Mouse (Mus musculus) heart, embryonic 13.5 days (tissue): ENCODE results near the gene Gm49354. TPM values are rescaled to one million over a fixed set of nuclear protein-coding genes. Genes with fewer than 3 reads are reported as not detected.
A peak's percentile ranks its signal among the peaks of the same experiment; 100 is the strongest.

Source experiments
- ATAC-seq: fragments of 200-750 bp; cut with Nextera tagmentation; 2 replicates; pipeline ENCODE4 v1.8.0; 2017; ENCODE audit warnings: moderate TSS enrichment; ENCODE audit not compliant: insufficient number of reproducible peaks, low FRiP score, low TSS enrichment; ENCODE audit errors: extremely low read depth
- H3K27ac ChIP-seq: fragments of 300-500 bp; sonication (generic); replicated peaks from 2 replicates; pipeline ENCODE4 v1.5.1; 2015; ENCODE audit warnings: moderate library complexity, mild to moderate bottlenecking, inconsistent platforms
- H3K27me3 ChIP-seq: fragments of 300-500 bp; sonication (generic); replicated peaks from 2 replicates; pipeline ENCODE4 v1.6.1; 2015; ENCODE audit warnings: mild to moderate bottlenecking, inconsistent platforms
- H3K36me3 ChIP-seq: fragments of 300-500 bp; sonication (generic); 2 replicates; pipeline ENCODE4 v1.6.1; 2015; ENCODE audit warnings: mild to moderate bottlenecking, inconsistent platforms
- H3K4me1 ChIP-seq: fragments of 300-500 bp; sonication (generic); 2 replicates; pipeline ENCODE4 v1.6.1; 2015; ENCODE audit warnings: inconsistent platforms
- H3K4me2 ChIP-seq: fragments of 300-500 bp; sonication (generic); 2 replicates; pipeline ENCODE4 v1.6.1; 2015; ENCODE audit warnings: inconsistent platforms, mild to moderate bottlenecking, moderate library complexity
- H3K4me3 ChIP-seq: fragments of 300-500 bp; sonication (generic); 2 replicates; pipeline ENCODE4 v1.5.1; 2015; ENCODE audit warnings: moderate library complexity, mild to moderate bottlenecking, inconsistent platforms
- H3K9ac ChIP-seq: fragments of 300-500 bp; sonication (generic); 2 replicates; pipeline ENCODE4 v1.6.1; 2015; ENCODE audit warnings: inconsistent platforms, mild to moderate bottlenecking, moderate library complexity
- H3K9me3 ChIP-seq: fragments of 300-500 bp; sonication (generic); 2 replicates; pipeline ENCODE4 v1.6.1; 2016; ENCODE audit warnings: inconsistent platforms
- WGBS: fragments of 180-500 bp; shearing (Covaris S2); methylation state at CpG from one replicate; pipeline ENCODE4 v1.1.7; 2015; ENCODE audit warnings: mixed read lengths; 5-methylcytosine and 5-hydroxymethylcytosine counted together
- polyA plus RNA-seq: library from polyadenylated mRNA; unstranded; fragments of >200 nt; fragmentation: Nextera tagmentation; extraction: Ambion mirVana; gene quantifications from 2 replicates; pipeline ENCODE4 v1.2.1, GENCODE M21; 2015

Gene Gm49354
- not detected in 2 replicates for polyA plus RNA-seq

DNA sequence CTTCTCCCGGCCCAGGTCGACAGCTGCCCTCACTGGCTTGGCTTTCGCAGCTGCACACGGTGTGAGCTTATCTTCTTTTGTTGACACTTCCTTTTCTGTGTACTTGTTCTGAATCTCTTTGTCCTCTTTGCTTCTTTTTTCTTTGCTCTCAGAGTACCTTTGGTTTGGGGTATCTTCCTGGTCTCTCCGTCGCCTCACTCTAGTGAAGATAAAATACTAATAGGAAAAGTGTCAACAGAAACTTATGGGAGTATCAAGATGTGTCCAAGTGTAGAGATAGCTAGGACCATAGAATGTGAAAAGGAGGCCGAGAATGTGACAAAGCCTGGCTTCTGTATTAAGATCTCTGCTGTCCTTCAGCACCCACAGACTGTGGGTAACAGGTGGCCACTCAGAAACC is at the start of gene Gm49354:
Gene Gm49354, minus strand, starts transcription at position 101 of the 400 bp plus-strand sequence.
- Histone ChIP-seq H3K4me1 (no peaks in the 10 kb centered on the region), H3K36me3 (peaks cover 99% of the 10 kb centered on the region), H3K4me3 (no peak within 1 kb of the TSS), H3K27me3 (no peaks in the 10 kb centered on the region), H3K4me2 (no peak within 1 kb of the TSS), H3K9me3 (no peaks in the 10 kb centered on the region), H3K27ac (no peak within 1 kb of the TSS), H3K9ac (no peak within 1 kb of the TSS)
- 73% methylated on average over 7 of the region's 7 CpGs for WGBS
- no peak for ATAC-seq

DNA sequence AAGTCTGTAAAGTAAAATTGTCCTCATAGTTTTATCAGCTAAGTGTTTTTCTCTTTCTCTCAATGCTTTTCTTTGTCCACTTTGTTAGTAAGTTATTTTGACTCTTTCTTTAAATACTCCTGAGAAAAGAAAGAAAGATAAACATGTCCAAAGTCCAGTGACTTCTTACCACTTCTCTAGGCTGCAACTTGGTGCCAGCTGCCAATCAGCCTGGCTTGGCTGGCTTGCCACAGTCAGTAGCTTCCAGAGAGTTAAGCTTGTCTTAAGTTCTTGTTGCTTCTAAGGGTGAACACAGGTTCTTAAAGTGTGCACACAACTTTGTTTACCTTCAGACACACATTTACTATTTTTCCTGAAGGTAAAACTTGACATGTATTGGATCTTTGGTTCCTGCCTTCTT is 43.9 kb upstream of the Gm49354 start:
- no peak for ATAC-seq
- peaks cover 6% of the 10 kb centered on the region for H3K36me3 ChIP-seq
- H3K4me2 ChIP-seq = no peak overlapping the region
- H3K9ac ChIP-seq = no peak overlapping the region
- no peak overlapping the region for H3K4me3 ChIP-seq
- H3K27ac ChIP-seq = no peak overlapping the region
- H3K4me1 ChIP-seq = peaks cover 14% of the 10 kb centered on the region
- H3K27me3 ChIP-seq = no peaks in the 10 kb centered on the region
- H3K9me3 ChIP-seq = no peaks in the 10 kb centered on the region

DNA sequence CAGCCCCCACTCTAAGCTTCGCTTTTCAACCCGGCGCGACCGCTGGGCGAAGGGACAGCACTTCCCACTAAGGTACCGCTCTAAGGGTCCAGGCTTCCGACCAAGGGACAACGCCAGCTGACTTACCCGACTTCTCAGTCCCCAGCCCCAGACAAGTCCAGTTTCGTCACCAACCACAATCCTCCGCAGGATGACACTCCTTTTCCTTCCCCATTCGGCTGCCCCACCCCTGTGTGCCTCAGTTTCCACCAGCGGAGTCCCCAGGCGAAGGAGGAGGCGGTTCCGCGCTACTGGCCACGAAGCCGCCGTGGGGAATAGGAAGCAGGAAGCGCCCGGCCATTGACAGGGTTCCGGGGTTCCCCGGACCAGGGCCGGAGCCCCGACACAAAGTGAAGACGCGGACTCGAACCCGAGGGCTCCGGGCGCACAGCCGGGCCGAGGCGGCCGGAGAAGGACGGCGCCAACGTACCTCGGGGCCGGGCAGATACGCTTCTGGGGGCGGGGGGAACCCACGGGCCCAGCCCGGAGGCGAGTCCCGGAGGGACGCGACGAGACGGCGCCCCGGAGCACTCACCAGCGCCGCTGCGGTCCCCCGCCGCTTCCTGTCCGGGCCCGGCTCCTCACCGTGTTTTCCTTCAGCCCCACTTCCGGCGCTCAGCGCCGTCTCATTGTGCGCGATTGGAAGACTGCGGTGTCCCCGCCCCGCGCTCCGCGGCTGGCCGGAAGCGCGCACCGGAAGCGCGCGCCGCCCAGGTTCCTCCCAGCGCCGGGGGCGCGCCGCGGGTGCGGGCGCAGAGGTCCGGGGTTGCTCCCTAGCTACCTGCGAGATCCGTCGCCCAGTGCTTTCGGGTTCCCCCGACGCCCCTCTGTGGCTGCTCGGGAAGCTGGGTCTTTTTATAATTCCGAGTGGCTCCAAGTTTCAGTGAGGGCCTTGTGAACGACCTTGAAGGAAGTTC is 40.7 kb upstream of the Gm49354 start, which contains the start of gene Tut7:
Gene Tut7, minus strand, starts transcription at position 641 of the 956 bp plus-strand sequence.
- peaks cover 46% of the 10 kb centered on the region for H3K4me1 ChIP-seq

DNA sequence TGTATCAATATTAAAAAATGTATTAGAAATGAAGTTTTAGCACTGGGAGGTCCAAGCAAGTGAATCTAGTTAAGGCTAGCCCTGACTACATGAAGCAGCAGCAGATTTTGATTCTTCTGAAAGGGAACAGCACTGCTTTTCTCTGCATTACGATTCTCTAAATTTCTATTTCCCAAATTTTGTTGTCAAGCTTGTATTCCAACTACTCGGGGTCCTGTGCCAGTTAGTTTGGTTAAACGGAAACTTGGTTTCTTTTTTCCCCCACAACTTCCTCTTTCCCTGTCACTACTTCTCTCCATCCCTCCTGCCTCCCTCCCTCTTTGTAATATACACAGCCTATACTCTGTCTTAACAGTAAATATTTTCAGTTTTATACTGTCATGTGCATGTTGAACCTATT is 38.8 kb upstream of the Gm49354 start:
- Histone ChIP-seq H3K27me3 (no peaks in the 10 kb centered on the region), H3K4me1 (peaks cover 50% of the 10 kb centered on the region), H3K4me2 (peak overlapping the region; percentile 77), H3K9me3 (no peaks in the 10 kb centered on the region), H3K36me3 (peaks cover 42% of the 10 kb centered on the region), H3K27ac (no peak overlapping the region), H3K4me3 (peak overlapping the region; percentile 93), H3K9ac (peak overlapping the region; percentile 71)
- ATAC-seq = no peak
- 54% methylated on average over 3 of the region's 3 CpGs for WGBS

More for the DNA sequence above, 40.7 kb upstream of the Gm49354 start, which contains the start of gene Tut7:
- Histone ChIP-seq H3K27me3 (no peaks in the 10 kb centered on the region), H3K9ac (peak within 1 kb of the TSS; percentile 98), H3K4me3 (peak within 1 kb of the TSS; percentile 93), H3K4me2 (peak within 1 kb of the TSS; percentile 77), H3K9me3 (no peaks in the 10 kb centered on the region), H3K36me3 (peaks cover 24% of the 10 kb centered on the region), H3K27ac (peak within 1 kb of the TSS; percentile 94)
- under 1% methylated on average over 99 of the region's 100 CpGs for WGBS
- peak; percentile 94 for ATAC-seq

DNA sequence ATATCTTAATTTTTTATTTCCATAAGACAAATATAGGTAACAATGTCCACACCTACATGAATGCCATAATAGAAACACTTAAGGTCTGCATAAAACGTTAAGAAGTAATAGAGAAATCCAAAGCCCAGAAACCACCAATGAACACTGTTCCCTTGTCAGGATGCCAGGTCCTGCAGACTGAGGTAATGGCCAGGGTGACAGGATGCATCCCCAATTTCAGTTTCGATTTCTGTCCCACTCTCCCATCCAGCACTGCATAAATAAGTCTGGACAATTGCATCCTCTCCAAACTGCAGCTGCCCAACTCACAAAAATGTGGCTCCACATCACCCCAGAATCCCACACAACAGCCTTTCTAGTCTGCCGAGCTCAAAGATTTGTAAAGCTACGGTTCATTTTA is 38.1 kb upstream of the Gm49354 start:
- WGBS = 61% methylated on average over 4 of the region's 4 CpGs
- ATAC-seq = no peak
- peak overlapping the region; percentile 93 for H3K4me3 ChIP-seq
- H3K27me3 ChIP-seq = no peaks in the 10 kb centered on the region
- no peaks in the 10 kb centered on the region for H3K9me3 ChIP-seq
- peak overlapping the region; percentile 72 for H3K9ac ChIP-seq
- peaks cover 50% of the 10 kb centered on the region for H3K4me1 ChIP-seq
- no peak overlapping the region for H3K27ac ChIP-seq
- H3K36me3 ChIP-seq = peaks cover 50% of the 10 kb centered on the region
- H3K4me2 ChIP-seq = peak overlapping the region; percentile 77

DNA sequence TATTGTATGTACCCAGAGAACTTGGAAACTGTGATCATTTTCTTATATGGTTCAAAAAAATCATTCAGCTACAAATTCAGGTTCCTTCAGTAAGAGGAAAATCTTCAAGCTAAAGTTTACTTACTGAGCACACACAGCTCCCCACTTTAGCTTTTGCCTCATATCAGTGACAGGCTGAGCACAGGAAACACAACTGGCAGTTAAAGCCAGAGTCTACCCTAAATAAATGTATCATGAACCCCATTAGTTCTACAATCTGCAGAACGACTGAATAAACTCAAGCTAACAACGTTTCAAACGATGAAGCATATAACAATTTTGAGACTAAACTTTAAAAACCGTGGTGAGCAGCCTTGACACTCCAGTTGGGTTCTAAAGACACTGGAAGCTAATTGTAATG is 35.3 kb upstream of the Gm49354 start:
- Histone ChIP-seq H3K9ac (no peak overlapping the region), H3K9me3 (no peaks in the 10 kb centered on the region), H3K4me3 (peak overlapping the region; percentile 16; the same call in 1 of the 2 replicates), H3K4me2 (peak overlapping the region; percentile 77; the same call in 1 of the 2 replicates), H3K27ac (no peak overlapping the region), H3K4me1 (peaks cover 54% of the 10 kb centered on the region), H3K27me3 (no peaks in the 10 kb centered on the region), H3K36me3 (peaks cover 73% of the 10 kb centered on the region)
- WGBS = 83% methylated on average over 4 of the region's 4 CpGs
- ATAC-seq = no peak

DNA sequence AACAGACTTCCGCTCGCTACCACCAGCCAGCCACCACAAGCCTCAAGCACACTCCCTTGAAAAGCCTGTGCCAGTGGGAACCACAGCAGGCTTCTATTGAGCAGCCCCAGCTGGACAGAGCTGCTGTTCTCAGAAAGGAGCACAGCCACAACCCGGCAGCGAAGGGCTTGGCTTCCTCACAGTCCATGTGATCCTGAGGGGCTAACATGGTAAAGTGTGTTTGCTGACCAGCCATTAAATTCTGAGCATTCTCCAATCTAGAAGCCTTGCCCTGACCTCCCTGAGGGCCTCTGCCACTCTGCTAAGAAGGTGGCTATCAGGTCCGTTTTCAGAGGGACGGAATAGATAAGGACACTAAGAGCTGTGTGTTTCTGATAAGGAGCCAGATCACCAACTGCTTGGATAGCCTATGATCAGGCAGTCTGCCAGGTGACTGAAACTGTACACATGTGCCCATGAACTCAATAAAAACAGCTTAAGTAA is 32.1 kb upstream of the Gm49354 start:
- ATAC-seq = peak; percentile 77
- H3K4me1 ChIP-seq = peaks cover 26% of the 10 kb centered on the region
- H3K9me3 ChIP-seq = no peaks in the 10 kb centered on the region
- 30% methylated on average over 6 of the region's 6 CpGs for WGBS
- peak overlapping the region; percentile 77 for H3K27ac ChIP-seq
- 0 out of 2 replicates have a peak overlapping the region, but pooled peaks have one; percentile 25 for H3K9ac ChIP-seq
- peaks cover 91% of the 10 kb centered on the region for H3K36me3 ChIP-seq
- no peak overlapping the region for H3K4me3 ChIP-seq
- H3K27me3 ChIP-seq = no peaks in the 10 kb centered on the region
- peak overlapping the region; percentile 32; the same call in 1 of the 2 replicates for H3K4me2 ChIP-seq

DNA sequence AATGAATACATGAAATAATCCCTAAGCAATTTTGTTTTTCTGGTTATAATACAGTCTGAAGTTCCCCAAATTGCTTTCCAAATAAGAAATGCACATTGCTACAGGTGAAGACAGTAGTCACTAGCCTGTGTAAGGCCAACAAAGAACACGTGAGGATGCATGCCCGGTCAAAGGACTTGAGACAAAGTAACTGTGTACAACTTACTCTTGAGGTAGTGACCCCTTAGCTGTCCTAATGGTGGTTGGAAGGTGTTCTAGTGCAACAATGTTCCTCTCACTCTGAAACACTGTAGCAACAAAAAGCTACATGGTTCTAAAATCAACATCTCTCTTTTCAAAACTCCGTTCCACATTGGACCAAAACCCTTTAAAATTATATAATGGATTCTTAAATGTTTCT is 29.5 kb upstream of the Gm49354 start:
- H3K27ac ChIP-seq = no peak overlapping the region
- no peak overlapping the region for H3K9ac ChIP-seq
- 92% methylated on average over 3 of the region's 3 CpGs for WGBS
- peaks cover 95% of the 10 kb centered on the region for H3K36me3 ChIP-seq
- no peak overlapping the region for H3K4me3 ChIP-seq
- no peak overlapping the region for H3K4me2 ChIP-seq
- H3K9me3 ChIP-seq = no peaks in the 10 kb centered on the region
- no peaks in the 10 kb centered on the region for H3K27me3 ChIP-seq
- ATAC-seq = no peak
- H3K4me1 ChIP-seq = peaks cover 8% of the 10 kb centered on the region

DNA sequence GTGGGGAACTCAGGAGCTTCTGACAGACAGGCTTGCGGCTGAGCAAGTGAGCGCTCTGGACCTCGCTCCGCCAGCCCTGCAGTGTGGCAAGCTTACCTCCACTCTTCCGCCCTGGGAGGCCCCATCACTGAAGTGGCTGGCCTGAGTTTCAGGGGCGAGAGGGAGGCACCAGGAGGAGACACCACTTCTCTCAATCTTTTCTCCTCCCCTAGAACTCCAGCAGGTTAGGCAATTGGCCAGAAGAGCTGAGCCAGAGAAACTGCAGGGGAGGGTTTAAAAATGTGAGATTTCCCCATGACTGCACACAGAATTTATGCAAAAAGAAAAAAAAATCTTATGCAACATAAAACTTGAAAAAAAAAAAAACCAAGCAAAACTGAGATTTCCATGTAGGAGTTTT is 19.0 kb upstream of the Gm49354 start:
- no peak for ATAC-seq
- H3K27me3 ChIP-seq = no peaks in the 10 kb centered on the region
- 0 out of 2 replicates have a peak overlapping the region, but pooled peaks have one; percentile 15 for H3K9ac ChIP-seq
- H3K4me1 ChIP-seq = no peaks in the 10 kb centered on the region
- H3K27ac ChIP-seq = no peak overlapping the region
- WGBS = 71% methylated on average over 6 of the region's 6 CpGs
- H3K36me3 ChIP-seq = peaks cover 99% of the 10 kb centered on the region
- H3K4me3 ChIP-seq = no peak overlapping the region
- no peaks in the 10 kb centered on the region for H3K9me3 ChIP-seq
- H3K4me2 ChIP-seq = no peak overlapping the region

DNA sequence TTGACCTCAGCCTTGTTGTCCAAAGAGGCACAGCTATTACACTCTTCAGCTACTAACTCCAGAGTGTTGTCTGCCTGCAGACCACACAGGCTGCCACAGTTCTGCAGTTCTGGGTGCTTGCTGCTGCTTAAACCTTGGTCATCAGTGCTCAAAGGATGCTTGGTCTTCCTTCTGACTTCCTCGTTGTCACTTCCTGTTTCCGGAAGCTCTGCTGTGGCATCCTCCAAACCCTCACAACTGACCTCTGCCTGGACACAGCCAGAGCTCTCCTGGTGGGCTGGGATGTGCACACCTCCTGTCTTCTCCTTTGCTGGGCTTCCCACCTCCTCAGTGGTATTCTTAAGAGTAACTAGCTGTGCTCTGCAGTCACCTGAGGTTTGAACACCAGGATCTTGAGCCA is 18.0 kb upstream of the Gm49354 start:
- ATAC-seq = no peak

DNA sequence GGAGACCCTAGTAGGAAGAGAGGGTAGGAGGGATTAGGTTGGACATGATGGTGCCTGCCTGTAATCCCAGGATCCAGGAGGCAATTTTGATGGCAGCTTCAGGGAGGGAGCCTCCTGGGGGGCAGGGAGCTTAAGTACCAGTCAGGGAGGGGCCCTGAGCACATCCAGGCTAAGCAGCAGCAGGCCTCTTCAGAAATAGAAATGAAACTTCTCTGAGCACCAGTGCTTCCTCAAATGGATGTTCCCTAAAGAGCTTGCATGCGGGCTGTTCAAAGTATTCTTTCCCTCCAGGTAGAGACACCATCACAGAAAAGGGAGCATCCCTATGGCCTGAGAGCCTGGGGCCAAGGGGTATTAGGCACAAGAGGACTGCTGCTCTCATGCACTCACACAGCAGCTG is 16.3 kb upstream of the Gm49354 start:
- no peak overlapping the region for H3K9ac ChIP-seq
- ATAC-seq = no peak
- H3K36me3 ChIP-seq = peaks cover 99% of the 10 kb centered on the region
- no peaks in the 10 kb centered on the region for H3K4me1 ChIP-seq
- no peak overlapping the region for H3K27ac ChIP-seq
- no peak overlapping the region for H3K4me2 ChIP-seq
- no peaks in the 10 kb centered on the region for H3K27me3 ChIP-seq
- WGBS = 93% methylated on average over 1 of the region's 1 CpGs
- no peak overlapping the region for H3K4me3 ChIP-seq
- no peaks in the 10 kb centered on the region for H3K9me3 ChIP-seq

More for the DNA sequence above, 18.0 kb upstream of the Gm49354 start:
- Histone ChIP-seq H3K36me3 (peaks cover 99% of the 10 kb centered on the region), H3K9me3 (no peaks in the 10 kb centered on the region), H3K4me2 (no peak overlapping the region), H3K27ac (no peak overlapping the region), H3K4me3 (no peak overlapping the region), H3K9ac (no peak overlapping the region), H3K27me3 (no peaks in the 10 kb centered on the region), H3K4me1 (no peaks in the 10 kb centered on the region)
- whole genome bisulfite sequencing = 72% methylated on average over 2 of the region's 2 CpGs
